Mouse (Mus musculus): ENCODE data around the gene Ubc.
"Not testable (repeated sequence)": the region's sequence is repeated elsewhere in the genome, so short reads cannot be mapped to it uniquely, and the experiment has no call there.

Gene Ubc

DNA sequence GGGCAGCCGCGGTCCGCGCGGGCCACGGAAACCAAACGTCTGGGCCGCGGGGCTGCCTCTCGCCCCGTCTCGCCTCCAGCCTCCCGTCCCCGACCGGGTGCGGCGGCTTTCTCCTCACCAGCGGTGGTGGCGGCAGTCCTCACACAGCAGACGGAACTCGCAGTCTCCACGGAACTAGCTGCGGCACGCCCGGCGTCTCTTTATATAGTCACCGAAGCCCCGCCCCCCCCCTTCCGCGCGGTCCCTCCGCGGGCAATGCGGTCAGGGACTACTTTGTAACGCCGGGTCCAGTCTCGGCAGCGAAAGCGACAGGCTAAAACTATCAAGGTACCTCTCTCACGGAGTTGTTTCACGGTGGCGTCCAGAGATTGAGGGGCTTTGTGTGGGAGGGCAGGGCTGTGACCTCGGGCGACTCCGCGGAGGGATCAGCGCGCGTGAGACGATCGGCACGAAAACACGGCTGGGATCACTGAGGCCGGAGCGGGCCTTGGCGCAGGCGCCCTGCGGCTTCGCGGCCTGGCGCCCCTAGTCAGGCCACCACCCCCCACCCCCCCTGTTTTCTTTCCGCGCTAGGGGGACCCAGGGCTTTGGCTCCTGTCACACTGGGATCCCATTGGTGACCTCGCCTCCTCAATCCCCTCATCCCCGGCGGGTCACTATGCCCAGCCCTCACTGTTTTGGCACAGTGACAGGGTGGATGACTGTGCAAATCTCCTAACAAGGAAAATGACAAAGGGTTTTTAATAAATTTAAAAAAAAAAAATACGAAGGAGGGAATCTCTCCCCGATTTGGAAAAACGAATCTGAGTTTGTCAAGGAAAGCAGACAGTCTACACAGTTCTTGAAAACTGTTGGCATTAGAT, at the start of gene Ubc:
Ubc (minus strand) TSS at position 624 of the 863 bp plus-strand sequence.
- peak; percentile 94 for DNase-seq (ENCODE audit: low read depth, low spot score)

DNA sequence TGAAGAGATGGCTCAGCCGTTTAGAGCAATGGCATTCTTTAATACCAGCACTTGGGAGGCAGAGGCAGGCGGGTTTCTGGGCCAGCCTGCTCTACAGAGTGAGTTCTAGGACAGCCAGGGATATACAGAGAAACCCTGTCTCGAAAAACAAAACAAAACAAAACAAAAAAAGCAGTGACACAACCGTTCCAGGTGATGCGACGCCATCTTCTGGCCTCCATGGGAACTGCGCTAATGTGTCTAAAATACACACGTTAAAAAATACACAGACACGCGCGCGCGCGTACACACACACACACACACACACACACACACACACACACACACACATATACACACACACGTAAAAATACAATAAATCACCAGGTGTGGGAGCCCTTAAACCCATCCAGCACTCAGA, 44.3 kb upstream of the Ubc start:
- not testable (repeated sequence) for DNase-seq (ENCODE audit: low read depth, low spot score)

DNA sequence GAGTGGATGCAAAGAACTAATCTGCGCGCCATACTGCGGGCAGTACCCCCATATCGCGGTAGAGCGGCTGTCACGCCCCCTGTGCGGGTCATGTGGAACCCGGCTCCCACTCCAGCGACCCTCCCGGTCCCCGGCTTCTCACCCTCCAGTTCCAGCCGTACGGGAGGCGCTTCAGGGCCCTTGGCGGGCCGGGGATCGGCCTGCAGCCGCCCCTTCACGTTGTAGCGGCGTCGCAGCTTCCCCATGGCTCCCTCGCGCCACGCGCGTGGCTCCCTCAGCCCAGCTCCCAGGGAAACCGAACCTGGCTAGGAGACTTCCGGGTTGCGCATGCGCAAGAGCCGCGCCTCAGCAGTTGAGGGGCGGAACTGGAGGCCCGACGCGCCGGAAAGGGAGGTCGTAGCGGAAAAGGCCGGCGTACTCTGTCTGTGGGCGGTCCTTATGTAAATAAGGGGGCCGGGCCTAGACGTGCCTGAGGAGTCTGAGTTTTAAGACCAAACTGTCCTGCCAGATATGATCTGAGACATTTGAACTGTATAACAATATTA, 43.9 kb upstream of the Ubc start, which contains the start of gene Dhx37:
Dhx37 (minus strand) TSS at position 329 of the 545 bp plus-strand sequence.
- DNase-seq (ENCODE audit: low read depth, low spot score): peak; percentile 97

DNA sequence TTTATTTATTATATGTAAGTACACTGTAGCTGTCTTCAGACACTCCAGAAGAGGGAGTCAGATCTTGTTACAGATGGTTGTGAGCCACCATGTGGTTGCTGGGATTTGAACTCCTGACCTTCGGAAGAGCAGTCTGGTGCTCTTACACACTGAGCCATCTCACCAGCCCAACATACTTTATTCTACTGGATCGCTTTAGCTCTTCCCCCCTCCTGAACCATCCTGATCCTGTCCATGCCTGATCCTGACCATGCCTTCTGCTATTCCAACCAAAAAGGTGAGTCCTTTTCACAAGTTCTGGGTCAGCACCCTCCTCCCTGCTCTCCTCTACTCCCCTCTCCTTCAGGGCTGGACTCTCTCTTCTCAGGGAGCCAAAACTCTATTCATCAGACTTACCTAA, 42.3 kb upstream of the Ubc start:
- DNase-seq (ENCODE audit: low read depth, low spot score): not testable (repeated sequence)

- no peak for DNase-seq (ENCODE audit: low read depth, low spot score)
These were observed 36.3 kb upstream of the Ubc start for GRCm38 (mm10) chr5:125426343-125426742.

DNA sequence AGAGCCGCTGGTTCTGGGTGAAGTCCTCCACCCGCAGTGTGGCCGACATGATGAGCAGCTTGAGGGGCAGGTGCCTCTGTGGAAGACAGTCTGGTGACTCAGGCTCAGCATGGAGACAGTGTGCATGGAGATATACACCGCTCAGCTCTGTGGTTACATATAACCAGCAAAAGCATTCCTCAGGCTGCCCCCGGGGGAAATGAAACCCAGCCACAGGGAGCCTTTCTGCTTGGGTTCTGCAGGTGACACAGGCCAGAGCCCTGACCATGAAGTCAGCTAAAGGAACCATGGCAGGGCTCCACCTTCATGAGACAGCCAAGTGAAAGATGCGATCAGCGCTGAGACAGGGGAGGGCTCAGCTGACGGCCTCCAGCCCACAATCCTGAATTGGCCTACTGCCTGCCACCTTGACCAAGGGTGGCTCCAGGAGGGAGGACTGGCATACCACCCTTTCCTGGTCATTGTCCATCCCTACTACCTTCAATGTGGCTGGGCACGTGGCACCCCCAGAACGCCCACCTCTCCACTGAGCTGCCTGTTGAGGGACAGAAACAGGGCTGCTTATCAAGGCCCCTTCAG, 35.8 kb upstream of the Ubc start:
- DNase-seq (ENCODE audit: low read depth, low spot score): no peak

DNA sequence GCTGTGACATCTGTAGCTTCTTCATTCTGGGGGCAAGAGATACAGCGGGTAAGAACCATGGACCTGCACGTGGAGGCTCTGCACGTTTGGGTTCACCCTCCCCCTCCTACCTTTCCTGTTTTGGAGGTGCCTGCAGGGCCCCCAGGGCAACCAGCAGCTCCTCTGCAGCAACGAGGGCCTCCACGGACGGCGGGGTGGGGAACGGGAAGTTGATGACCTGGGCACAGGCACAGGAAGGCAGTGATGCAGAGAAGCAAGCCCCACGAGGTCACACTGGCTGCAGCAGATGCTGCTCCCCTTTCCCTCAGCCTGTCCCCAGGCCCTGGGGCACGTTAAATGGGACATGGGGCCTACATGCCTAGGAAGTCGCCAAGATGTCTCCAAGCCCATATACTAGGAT, 29.1 kb upstream of the Ubc start:
- no peak for DNase-seq (ENCODE audit: low read depth, low spot score)

- DNase-seq (ENCODE audit: low read depth, low spot score): no peak
These were observed 28.6 kb upstream of the Ubc start for GRCm38 (mm10) chr5:125418636-125419035.

- no peak for DNase-seq (ENCODE audit: low read depth, low spot score)
These were observed 26.2 kb upstream of the Ubc start for GRCm38 (mm10) chr5:125416183-125416582.

- DNase-seq (ENCODE audit: low read depth, low spot score): no peak
These were observed 23.8 kb upstream of the Ubc start for GRCm38 (mm10) chr5:125413763-125414162.

- not testable (repeated sequence) for DNase-seq (ENCODE audit: low read depth, low spot score)
These were observed 22.5 kb upstream of the Ubc start for GRCm38 (mm10) chr5:125412536-125412935.

DNA sequence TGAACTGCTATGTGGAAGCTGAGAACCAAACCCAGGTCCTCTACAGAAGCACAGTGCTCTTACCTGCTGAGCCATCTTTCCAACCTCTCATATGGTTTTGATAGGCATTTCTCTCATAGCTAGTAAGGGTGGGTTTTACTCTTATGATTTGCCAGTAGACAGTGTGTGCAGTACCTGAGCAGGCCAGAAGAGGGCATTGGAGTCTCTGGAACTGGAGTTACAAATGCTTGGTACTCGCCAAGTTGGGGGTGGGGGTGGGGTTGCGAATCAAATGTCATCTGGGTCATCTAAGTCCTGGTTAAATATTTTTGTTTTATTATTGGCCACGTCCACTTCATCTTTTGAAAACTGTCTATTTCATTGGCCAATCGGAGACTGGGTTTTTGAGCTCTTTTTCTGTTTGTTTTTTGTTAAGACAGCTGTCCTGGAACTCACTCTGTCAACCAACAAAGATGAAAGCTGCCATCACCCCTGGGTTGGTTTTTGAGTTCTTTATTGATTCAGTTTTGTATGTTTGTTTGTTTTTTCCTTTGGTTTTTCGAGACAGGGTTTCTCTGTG, 22.0 kb upstream of the Ubc start:
- peak; percentile 76 for DNase-seq (ENCODE audit: low read depth, low spot score)

- peak; percentile 48 for DNase-seq (ENCODE audit: low read depth, low spot score)
These were observed 19.5 kb upstream of the Ubc start for GRCm38 (mm10) chr5:125409348-125410090.

GRCm38 (mm10) chr5:125408842-125409241, 18.8 kb upstream of the Ubc start:
- peak; percentile 85 for DNase-seq (ENCODE audit: low read depth, low spot score)

- DNase-seq (ENCODE audit: low read depth, low spot score): no peak
These were observed 18.0 kb upstream of the Ubc start for GRCm38 (mm10) chr5:125407910-125408575.

GRCm38 (mm10) chr5:125407020-125407830, 17.2 kb upstream of the Ubc start:
- no peak for DNase-seq (ENCODE audit: low read depth, low spot score)

- peak; percentile 75 for DNase-seq (ENCODE audit: low read depth, low spot score)
These were observed 16.5 kb upstream of the Ubc start for GRCm38 (mm10) chr5:125406322-125407016.

- DNase-seq (ENCODE audit: low read depth, low spot score): peak; percentile 90
These were observed 15.7 kb upstream of the Ubc start for GRCm38 (mm10) chr5:125405546-125406248.

Data from CD4-positive helper T cell, adult 2 months (primary cell).